Mouse (Mus musculus) neural tube, embryonic 13.5 days (tissue): ENCODE data around the gene Slc13a2. TPM values are rescaled to one million over a fixed set of nuclear protein-coding genes. Genes with fewer than 3 reads are reported as not detected.

Source experiments
- ATAC-seq: fragments of 200-750 bp; cut with Nextera tagmentation; 2 replicates; pipeline ENCODE4 v1.8.0; 2017; ENCODE audit warnings: low read depth, mild to moderate bottlenecking, moderate TSS enrichment, moderate library complexity
- H3K27ac ChIP-seq: fragments of 300-500 bp; sonication (generic); replicated peaks from 2 replicates; pipeline ENCODE4 v1.5.1; 2015; ENCODE audit warnings: moderate library complexity, mild to moderate bottlenecking, inconsistent platforms
- H3K27me3 ChIP-seq: fragments of 300-500 bp; sonication (generic); 2 replicates; pipeline ENCODE4 v1.6.1; 2015; ENCODE audit warnings: mild to moderate bottlenecking, inconsistent platforms
- H3K36me3 ChIP-seq: fragments of 300-500 bp; sonication (generic); 2 replicates; pipeline ENCODE4 v1.6.1; 2015; ENCODE audit warnings: mild to moderate bottlenecking, inconsistent platforms
- H3K4me1 ChIP-seq: fragments of 300-500 bp; sonication (generic); replicated peaks from 2 replicates; pipeline ENCODE4 v1.6.1; 2015; ENCODE audit warnings: inconsistent platforms
- H3K4me2 ChIP-seq: fragments of 300-500 bp; sonication (generic); 2 replicates; pipeline ENCODE4 v1.6.1; 2015; ENCODE audit warnings: inconsistent platforms, mild to moderate bottlenecking, moderate library complexity
- H3K4me3 ChIP-seq: fragments of 300-500 bp; sonication (generic); 2 replicates; pipeline ENCODE4 v1.5.1; 2015; ENCODE audit warnings: mild to moderate bottlenecking, inconsistent platforms
- H3K9ac ChIP-seq: fragments of 300-500 bp; sonication (generic); 2 replicates; pipeline ENCODE4 v1.6.1; 2015; ENCODE audit warnings: moderate library complexity, mild to moderate bottlenecking, inconsistent platforms
- H3K9me3 ChIP-seq: fragments of 300-500 bp; sonication (generic); 2 replicates; pipeline ENCODE4 v1.6.1; 2016; ENCODE audit warnings: inconsistent platforms
- WGBS: fragments of 180-500 bp; shearing (Covaris S2); methylation state at CpG from one replicate; pipeline ENCODE4 v1.1.7; 2015; 5-methylcytosine and 5-hydroxymethylcytosine counted together
- polyA plus RNA-seq: library from polyadenylated mRNA; unstranded; fragments of >200 nt; fragmentation: Nextera tagmentation; extraction: Ambion mirVana; gene quantifications from 2 replicates; pipeline ENCODE4 v1.2.1, GENCODE M21; 2015

Gene Slc13a2
- polyA plus RNA-seq, 1 experiment from 2014 or later: not detected

- ATAC-seq: no peak
- Histone ChIP-seq H3K4me2 (no peak overlapping the region), H3K4me1 (no peaks in the 10 kb centered on the region), H3K9me3 (no peaks in the 10 kb centered on the region), H3K9ac (no peak overlapping the region), H3K36me3 (no peaks in the 10 kb centered on the region), H3K27me3 (no peaks in the 10 kb centered on the region), H3K27ac (no peak overlapping the region), H3K4me3 (no peak overlapping the region)
- WGBS: 46% methylated on average over 11 of the region's 11 CpGs
These were observed 8.3 kb upstream of the Slc13a2 start for GRCm38 (mm10) chr11:78430195-78430878.

- no peaks in the 10 kb centered on the region for H3K9me3 ChIP-seq
- ATAC-seq: no peak
- H3K4me1 ChIP-seq: no peaks in the 10 kb centered on the region
- no peaks in the 10 kb centered on the region for H3K27me3 ChIP-seq
- no peak overlapping the region for H3K4me2 ChIP-seq
- H3K9ac ChIP-seq: no peak overlapping the region
- H3K27ac ChIP-seq: no peak overlapping the region
- no peaks in the 10 kb centered on the region for H3K36me3 ChIP-seq
- WGBS: 72% methylated on average over 5 of the region's 5 CpGs
- no peak overlapping the region for H3K4me3 ChIP-seq
These were observed 6.3 kb upstream of the Slc13a2 start for GRCm38 (mm10) chr11:78428309-78428708.

GRCm38 (mm10) chr11:78427655-78428054 is 5.6 kb upstream of the Slc13a2 start:
- no peak overlapping the region for H3K9ac ChIP-seq
- H3K27ac ChIP-seq: no peak overlapping the region
- H3K4me3 ChIP-seq: no peak overlapping the region
- no peak for ATAC-seq
- H3K36me3 ChIP-seq: no peaks in the 10 kb centered on the region
- H3K4me1 ChIP-seq: no peaks in the 10 kb centered on the region
- no peaks in the 10 kb centered on the region; the same call in 1 of the 2 replicates for H3K27me3 ChIP-seq
- WGBS: 95% methylated on average over 6 of the region's 6 CpGs
- no peak overlapping the region for H3K4me2 ChIP-seq
- no peaks in the 10 kb centered on the region for H3K9me3 ChIP-seq

- 100% methylated on average over 1 of the region's 1 CpGs for WGBS
These were observed 3.6 kb upstream of the Slc13a2 start for GRCm38 (mm10) chr11:78425572-78425971.

GRCm38 (mm10) chr11:78424352-78424751 is 2.3 kb upstream of the Slc13a2 start:
- no peak for ATAC-seq
- no peaks in the 10 kb centered on the region for H3K4me1 ChIP-seq
- H3K36me3 ChIP-seq: no peaks in the 10 kb centered on the region
- H3K4me3 ChIP-seq: no peak overlapping the region
- H3K27me3 ChIP-seq: peaks cover 13% of the 10 kb centered on the region
- 71% methylated on average over 2 of the region's 2 CpGs for WGBS
- no peak overlapping the region for H3K27ac ChIP-seq
- H3K9ac ChIP-seq: no peak overlapping the region
- H3K4me2 ChIP-seq: no peak overlapping the region
- no peaks in the 10 kb centered on the region for H3K9me3 ChIP-seq

More at GRCm38 (mm10) chr11:78425572-78425971, 3.6 kb upstream of the Slc13a2 start:
- H3K27ac ChIP-seq: no peak overlapping the region
- no peak overlapping the region for H3K4me3 ChIP-seq
- no peaks in the 10 kb centered on the region for H3K4me1 ChIP-seq
- H3K9ac ChIP-seq: no peak overlapping the region
- no peaks in the 10 kb centered on the region for H3K9me3 ChIP-seq
- no peaks in the 10 kb centered on the region for H3K36me3 ChIP-seq
- peaks cover 13% of the 10 kb centered on the region for H3K27me3 ChIP-seq
- H3K4me2 ChIP-seq: no peak overlapping the region
- ATAC-seq: no peak

GRCm38 (mm10) chr11:78421201-78422009 is 612 bp downstream of the Slc13a2 start:
- Histone ChIP-seq H3K27me3 (peaks cover 13% of the 10 kb centered on the region), H3K36me3 (no peaks in the 10 kb centered on the region), H3K4me3 (no peak overlapping the region), H3K4me1 (no peaks in the 10 kb centered on the region), H3K9me3 (no peaks in the 10 kb centered on the region), H3K4me2 (no peak overlapping the region), H3K9ac (no peak overlapping the region), H3K27ac (no peak overlapping the region)
- ATAC-seq: no peak
- 62% methylated on average over 13 of the region's 13 CpGs for WGBS

GRCm38 (mm10) chr11:78420263-78420889 is 1.6 kb downstream of the Slc13a2 start:
- Histone ChIP-seq H3K27ac (no peak overlapping the region), H3K36me3 (no peaks in the 10 kb centered on the region), H3K4me2 (no peak overlapping the region), H3K9me3 (no peaks in the 10 kb centered on the region), H3K4me1 (no peaks in the 10 kb centered on the region), H3K4me3 (no peak overlapping the region), H3K9ac (no peak overlapping the region), H3K27me3 (peaks cover 13% of the 10 kb centered on the region)
- WGBS: 74% methylated on average over 12 of the region's 12 CpGs
- ATAC-seq: no peak

- Histone ChIP-seq H3K4me1 (no peaks in the 10 kb centered on the region), H3K9ac (no peak overlapping the region), H3K4me2 (no peak overlapping the region), H3K27me3 (peaks cover 5% of the 10 kb centered on the region; the same call in 1 of the 2 replicates), H3K4me3 (no peak overlapping the region), H3K36me3 (no peaks in the 10 kb centered on the region), H3K9me3 (no peaks in the 10 kb centered on the region), H3K27ac (no peak overlapping the region)
- WGBS: 90% methylated on average over 6 of the region's 6 CpGs
- ATAC-seq: no peak
These were observed 5.2 kb downstream of the Slc13a2 start for GRCm38 (mm10) chr11:78416854-78417253.

- H3K4me2 ChIP-seq: no peak overlapping the region
- H3K36me3 ChIP-seq: no peaks in the 10 kb centered on the region
- ATAC-seq: no peak
- H3K4me1 ChIP-seq: no peaks in the 10 kb centered on the region
- H3K9ac ChIP-seq: no peak overlapping the region
- WGBS: 75% methylated on average over 6 of the region's 6 CpGs
- H3K27ac ChIP-seq: no peak overlapping the region
- no peaks in the 10 kb centered on the region for H3K27me3 ChIP-seq
- H3K4me3 ChIP-seq: no peak overlapping the region
- H3K9me3 ChIP-seq: no peaks in the 10 kb centered on the region
These were observed 9.2 kb downstream of the Slc13a2 start for GRCm38 (mm10) chr11:78412861-78413260.

- Histone ChIP-seq H3K4me3 (no peak overlapping the region), H3K27me3 (no peaks in the 10 kb centered on the region), H3K36me3 (no peaks in the 10 kb centered on the region), H3K27ac (no peak overlapping the region), H3K4me1 (no peaks in the 10 kb centered on the region), H3K4me2 (no peak overlapping the region), H3K9me3 (no peaks in the 10 kb centered on the region), H3K9ac (no peak overlapping the region)
- WGBS: 80% methylated on average over 6 of the region's 6 CpGs
- ATAC-seq: no peak
These were observed 9.6 kb downstream of the Slc13a2 start for GRCm38 (mm10) chr11:78412324-78412850.

GRCm38 (mm10) chr11:78411606-78412323 is 10.3 kb downstream of the Slc13a2 start:
- Histone ChIP-seq H3K36me3 (no peaks in the 10 kb centered on the region), H3K4me2 (no peak overlapping the region), H3K27ac (no peak overlapping the region), H3K4me3 (no peak overlapping the region), H3K27me3 (no peaks in the 10 kb centered on the region), H3K4me1 (no peaks in the 10 kb centered on the region), H3K9ac (no peak overlapping the region), H3K9me3 (no peaks in the 10 kb centered on the region)
- ATAC-seq: no peak
- 82% methylated on average over 11 of the region's 11 CpGs for WGBS
